Mouse (Mus musculus) lung, postnatal 36 days (tissue): ENCODE results near the gene Cel.

Experiments used
- DNase-seq: peaks from one replicate; pipeline ENCODE4 v3.0.0; 2022; ENCODE audit warnings: mixed read lengths

Cel gene

GRCm38 (mm10) chr2:28536766-28537633 lies 26.2 kb downstream of the Cel start:
- DNase-seq, result no peak

- peak; percentile 76 for DNase-seq
Measured at GRCm38 (mm10) chr2:28536166-28536565, 27.0 kb downstream of the Cel start.

GRCm38 (mm10) chr2:28535650-28536049 lies 27.6 kb downstream of the Cel start:
- DNase-seq, result no peak

- no peak for DNase-seq
Measured at GRCm38 (mm10) chr2:28535263-28535540, 28.0 kb downstream of the Cel start.

GRCm38 (mm10) chr2:28534436-28535262 lies 28.6 kb downstream of the Cel start:
- DNase-seq, result peak; percentile 74

- no peak for DNase-seq
Measured at GRCm38 (mm10) chr2:28533901-28534435, 29.2 kb downstream of the Cel start.

- peak; percentile 96 for DNase-seq
Measured at GRCm38 (mm10) chr2:28532938-28533771, 30.0 kb downstream of the Cel start.

- no peak for DNase-seq
Measured at GRCm38 (mm10) chr2:28530311-28530710, 32.9 kb downstream of the Cel start.

- no peak for DNase-seq
Measured at GRCm38 (mm10) chr2:28529856-28530255, 33.3 kb downstream of the Cel start.

- DNase-seq, result no peak
Measured at GRCm38 (mm10) chr2:28528354-28528730, 34.9 kb downstream of the Cel start.

- DNase-seq, result no peak
Measured at GRCm38 (mm10) chr2:28527436-28528353, 35.5 kb downstream of the Cel start.

- no peak for DNase-seq
Measured at GRCm38 (mm10) chr2:28525943-28526876, 37.0 kb downstream of the Cel start.

GRCm38 (mm10) chr2:28525219-28525942 lies 37.8 kb downstream of the Cel start:
- peak; percentile 93 for DNase-seq

GRCm38 (mm10) chr2:28524406-28524805 lies 38.8 kb downstream of the Cel start:
- DNase-seq, result no peak

- peak; percentile 96 for DNase-seq
Measured at GRCm38 (mm10) chr2:28523643-28524117, 39.5 kb downstream of the Cel start.

GRCm38 (mm10) chr2:28522166-28522565 lies 41.0 kb downstream of the Cel start:
- DNase-seq, result no peak

GRCm38 (mm10) chr2:28521571-28522151 lies 41.5 kb downstream of the Cel start:
- DNase-seq, result no peak

GRCm38 (mm10) chr2:28520581-28520980 lies 42.6 kb downstream of the Cel start:
- DNase-seq, result no peak

GRCm38 (mm10) chr2:28518231-28518630 lies 45.0 kb downstream of the Cel start:
- DNase-seq, result no peak
